Mouse (Mus musculus): Measurements from ENCODE around the gene Flt3.

Gene Flt3

GRCm38 (mm10) chr5:147410585-147410984, 10.3 kb upstream of the Flt3 start:
- no peak for DNase-seq (ENCODE audit: low spot score)

- no peak for DNase-seq (ENCODE audit: low spot score)
Measured at GRCm38 (mm10) chr5:147408731-147409130, 8.4 kb upstream of the Flt3 start.

DNA sequence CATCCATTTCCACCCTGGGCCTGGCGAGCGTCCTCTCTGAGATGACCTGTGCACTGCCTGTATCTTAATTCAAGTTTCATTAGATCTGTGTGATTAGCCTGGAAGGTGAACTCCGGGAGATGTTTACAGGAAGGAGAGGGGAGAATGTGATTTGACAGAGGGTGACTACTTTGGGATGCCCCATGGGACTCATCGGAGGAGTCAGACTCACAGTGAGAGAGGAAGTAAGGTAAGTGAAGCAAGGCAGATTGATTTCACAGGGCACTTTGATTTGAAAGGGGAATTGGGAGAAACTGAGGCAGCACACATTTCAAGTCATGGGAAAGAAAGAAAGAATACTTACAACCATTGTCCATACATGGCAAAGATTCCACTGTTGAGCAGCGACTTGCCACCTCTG, 5.8 kb upstream of the Flt3 start:
- no peak for DNase-seq (ENCODE audit: low spot score)

DNA sequence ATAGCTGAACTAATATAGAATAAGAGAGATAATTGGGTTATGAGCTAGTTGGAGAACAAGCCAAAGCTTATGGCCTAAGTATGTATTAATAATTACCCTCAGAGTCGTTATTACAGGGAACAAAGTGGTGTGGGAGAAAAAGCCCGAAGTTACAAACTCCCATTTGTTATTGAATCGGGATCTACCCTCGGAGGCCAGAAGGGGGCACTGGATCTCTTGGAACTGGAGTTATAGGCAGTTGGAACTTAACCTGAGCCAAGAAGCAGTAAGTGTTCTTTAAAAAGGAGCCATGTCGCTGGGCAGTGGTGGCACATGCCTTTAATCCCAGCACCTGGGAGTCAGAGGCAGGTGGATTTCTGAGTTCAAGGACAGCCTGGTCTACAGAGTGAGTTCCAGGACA, 2.2 kb upstream of the Flt3 start:
- no peak for DNase-seq (ENCODE audit: low spot score)

GRCm38 (mm10) chr5:147401024-147401423, 735 bp upstream of the Flt3 start:
- DNase-seq (ENCODE audit: low spot score), result no peak

DNA sequence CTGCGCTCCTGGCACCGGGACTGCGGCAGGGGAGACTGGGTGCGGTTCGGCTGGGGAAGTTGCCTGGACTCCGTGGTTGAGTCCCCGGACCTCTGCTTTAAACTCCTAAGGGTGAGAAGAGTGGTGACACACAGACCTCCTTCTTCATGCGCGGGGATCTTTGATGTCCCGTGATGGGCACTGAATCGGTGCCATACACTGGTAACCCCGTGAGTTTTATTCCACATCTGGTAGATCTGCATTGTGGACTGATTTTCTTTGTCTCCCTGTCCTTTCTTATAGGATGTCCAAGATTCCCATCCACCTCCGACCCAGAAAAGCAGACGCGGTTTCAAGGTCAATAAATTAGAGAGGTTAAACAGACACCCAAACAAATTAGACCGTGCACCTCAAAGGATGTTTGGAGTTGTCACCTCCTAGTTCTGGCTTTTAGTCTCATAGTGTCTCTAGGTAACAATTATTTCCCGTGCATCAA, 253 bp upstream of the Flt3 start:
- DNase-seq (ENCODE audit: low spot score), result no peak

GRCm38 (mm10) chr5:147395050-147395449, 5.2 kb downstream of the Flt3 start:
- no peak for DNase-seq (ENCODE audit: low spot score)

- no peak for DNase-seq (ENCODE audit: low spot score)
Measured at GRCm38 (mm10) chr5:147392667-147393213, 7.5 kb downstream of the Flt3 start.

DNA sequence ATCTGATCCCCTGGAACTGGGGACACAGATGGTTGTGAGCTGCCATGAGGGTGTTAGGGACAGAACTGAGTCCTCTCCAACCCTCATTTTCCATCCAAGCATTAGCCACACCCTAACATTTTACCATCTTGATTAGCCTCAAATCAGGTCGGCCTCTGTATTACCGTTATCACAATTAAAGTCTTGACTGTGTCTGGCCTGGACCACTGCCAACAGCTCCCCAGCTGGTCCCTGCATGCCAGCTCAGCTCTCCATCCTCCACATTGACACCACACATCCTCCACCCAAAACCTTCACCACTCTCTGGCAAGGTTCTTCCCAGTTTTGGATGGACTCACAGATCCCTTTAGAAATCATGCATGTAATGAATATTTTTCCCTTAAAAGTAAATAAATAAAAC, 9.5 kb downstream of the Flt3 start:
- no peak for DNase-seq (ENCODE audit: low spot score)

DNA sequence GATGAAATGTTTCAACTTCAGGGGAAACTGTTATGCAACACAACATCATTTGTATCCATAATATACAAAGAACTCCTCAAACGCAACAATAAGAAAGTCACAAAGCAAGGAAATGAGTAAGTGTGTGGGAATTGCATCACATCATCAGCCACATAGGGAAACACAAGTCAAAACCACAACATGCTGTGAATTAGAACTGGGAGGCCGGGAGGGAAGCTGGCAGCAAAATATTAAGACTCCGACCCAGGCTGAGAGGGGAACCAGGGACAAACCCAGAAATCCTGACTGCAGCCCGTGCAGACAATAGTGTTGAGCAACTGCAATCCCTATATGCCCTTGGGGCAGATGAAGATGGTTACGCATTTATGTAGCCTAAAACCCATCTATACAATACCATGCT, 11.2 kb downstream of the Flt3 start:
- DNase-seq (ENCODE audit: low spot score), result no peak

- no peak for DNase-seq (ENCODE audit: low spot score)
Measured at GRCm38 (mm10) chr5:147388376-147389008, 11.8 kb downstream of the Flt3 start.

GRCm38 (mm10) chr5:147386865-147387264, 13.4 kb downstream of the Flt3 start:
- no peak for DNase-seq (ENCODE audit: low spot score)

GRCm38 (mm10) chr5:147381396-147381795, 18.9 kb downstream of the Flt3 start:
- DNase-seq (ENCODE audit: low spot score), result no peak

DNA sequence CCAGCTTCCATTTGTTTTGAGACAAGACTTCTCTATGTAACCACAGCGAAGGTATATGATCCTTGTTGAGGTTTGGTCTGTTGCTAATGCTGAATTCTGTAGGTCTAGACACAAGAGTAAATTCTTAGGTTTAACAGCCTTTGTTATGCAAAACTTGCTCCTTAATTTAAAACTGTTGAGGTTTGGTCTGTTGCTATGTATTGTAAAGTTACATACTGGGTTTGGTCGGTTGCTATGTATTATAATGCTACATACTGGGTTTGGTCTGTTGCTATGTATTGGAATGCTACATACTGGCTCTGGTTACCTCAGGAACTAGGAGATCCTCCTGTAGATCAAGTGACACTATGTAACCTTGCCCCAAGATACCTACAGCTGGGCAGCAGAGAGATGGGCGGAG, 20.8 kb downstream of the Flt3 start:
- no peak for DNase-seq (ENCODE audit: low spot score)

DNA sequence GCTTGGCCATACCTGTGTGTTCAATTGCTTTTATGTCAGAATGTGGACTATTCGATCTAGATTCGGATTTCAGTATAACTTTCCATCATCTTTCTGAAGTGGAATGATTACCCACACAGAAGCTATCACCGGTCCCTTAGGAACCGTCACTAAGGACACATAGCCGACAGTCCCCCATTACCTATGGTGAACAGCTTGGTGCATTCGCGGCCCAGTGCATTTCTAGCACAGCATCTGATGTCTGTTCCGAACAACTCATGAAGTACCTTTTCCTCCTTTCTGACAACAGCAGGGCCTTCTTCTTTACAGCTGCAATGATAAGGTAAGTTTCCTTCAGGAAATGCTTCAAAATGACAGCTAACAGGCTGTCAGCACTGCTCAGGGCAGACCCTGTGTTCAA, 30.0 kb downstream of the Flt3 start:
- DNase-seq (ENCODE audit: low spot score), result no peak

DNA sequence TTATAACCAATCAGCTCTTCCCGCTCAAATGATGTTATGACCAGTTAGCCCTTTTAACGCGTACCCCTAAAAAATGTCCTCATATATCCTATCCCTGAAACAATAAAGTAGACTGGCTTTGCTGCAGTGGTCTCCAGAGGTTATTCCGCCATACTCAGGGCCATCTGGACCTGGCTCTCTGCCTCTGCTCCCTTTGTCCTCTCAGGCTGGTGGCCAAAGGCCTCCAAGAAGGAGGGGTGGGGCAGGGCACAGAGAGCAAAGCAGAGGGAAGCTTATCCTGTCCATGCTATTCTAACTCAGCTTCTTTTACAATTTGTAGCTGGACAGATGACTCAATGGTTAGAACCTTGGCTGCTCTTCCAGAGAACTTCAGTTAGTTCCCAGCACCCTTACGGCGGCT, 32.1 kb downstream of the Flt3 start:
- no peak for DNase-seq (ENCODE audit: low spot score)

DNA sequence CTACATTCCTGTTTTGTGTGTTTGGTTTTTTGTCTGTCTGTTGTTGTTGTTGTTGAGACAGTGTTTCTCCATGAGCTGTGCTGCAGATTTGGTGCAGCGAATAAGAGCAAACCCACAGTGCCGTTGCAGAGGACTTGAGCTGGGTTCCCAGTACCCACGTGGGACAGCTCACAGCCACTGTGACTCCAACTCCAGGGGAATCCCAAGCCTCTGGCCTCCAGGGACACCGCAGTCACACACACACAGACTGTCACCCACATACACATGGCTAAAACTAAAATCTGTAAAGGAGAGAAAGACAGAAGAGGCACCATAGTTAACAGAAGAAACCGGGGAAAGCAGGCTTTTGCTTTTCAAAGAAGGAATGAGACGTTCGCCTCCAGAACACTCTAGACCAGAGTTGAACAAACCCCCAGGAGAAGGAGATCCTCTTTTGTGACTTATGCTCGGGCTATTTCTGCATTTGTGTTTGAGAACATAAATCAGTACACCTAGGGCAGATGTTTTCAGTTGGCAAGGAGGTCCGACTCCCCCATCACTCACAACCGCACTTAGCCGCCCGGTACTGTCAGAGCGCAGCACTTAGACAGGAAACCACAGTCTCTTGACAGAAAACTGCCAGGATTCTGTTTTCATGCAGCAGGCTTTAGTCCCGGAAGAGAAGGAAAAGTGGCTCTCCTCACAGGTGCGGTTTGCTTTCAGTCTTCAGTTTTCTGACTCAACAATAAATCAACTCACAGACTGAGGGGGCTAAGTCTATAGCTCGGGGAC, 34.1 kb downstream of the Flt3 start:
- DNase-seq (ENCODE audit: low spot score), result peak; percentile 63

DNA sequence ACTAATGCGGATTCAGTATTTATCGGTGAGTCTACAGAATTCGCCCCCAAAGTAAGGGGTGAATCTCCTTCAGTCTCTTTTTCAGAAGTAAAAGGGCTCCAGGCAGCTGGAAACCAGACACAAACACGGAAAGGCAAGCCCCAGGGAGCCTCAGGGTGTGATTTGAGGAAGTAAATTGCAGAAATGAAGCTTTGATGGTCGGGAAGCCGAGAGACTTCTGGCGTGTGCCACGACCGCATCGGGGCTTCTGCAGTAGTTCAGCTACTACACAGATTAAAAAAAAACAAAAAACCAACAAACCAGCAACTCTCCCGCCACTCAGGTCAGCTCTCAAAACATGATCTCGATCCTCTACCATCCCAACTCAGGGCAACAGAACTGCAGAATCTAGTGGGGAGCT, 37.2 kb downstream of the Flt3 start:
- peak; percentile 53 for DNase-seq (ENCODE audit: low spot score)

- DNase-seq (ENCODE audit: low spot score), result no peak
Measured at GRCm38 (mm10) chr5:147358481-147358880, 41.8 kb downstream of the Flt3 start.

DNA sequence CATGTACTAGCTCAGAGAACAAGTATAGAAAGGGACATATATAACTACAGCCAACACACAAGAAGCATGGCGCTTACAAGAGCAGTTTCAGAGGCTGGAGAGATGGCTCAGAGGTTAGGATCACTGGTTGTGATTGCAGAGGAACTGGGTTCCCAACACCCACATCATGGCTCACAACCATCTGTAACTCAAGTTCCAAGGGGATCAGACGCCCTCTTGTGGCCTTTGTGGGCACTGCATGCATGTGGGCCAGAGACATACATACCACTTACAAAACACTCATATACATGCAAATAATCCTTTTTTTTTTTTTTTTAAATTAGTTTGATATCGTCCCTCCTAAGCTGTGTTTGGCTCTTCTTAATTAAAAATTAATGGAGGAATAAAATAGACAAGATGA, 42.8 kb downstream of the Flt3 start:
- DNase-seq (ENCODE audit: low spot score), result peak; percentile 44

DNA sequence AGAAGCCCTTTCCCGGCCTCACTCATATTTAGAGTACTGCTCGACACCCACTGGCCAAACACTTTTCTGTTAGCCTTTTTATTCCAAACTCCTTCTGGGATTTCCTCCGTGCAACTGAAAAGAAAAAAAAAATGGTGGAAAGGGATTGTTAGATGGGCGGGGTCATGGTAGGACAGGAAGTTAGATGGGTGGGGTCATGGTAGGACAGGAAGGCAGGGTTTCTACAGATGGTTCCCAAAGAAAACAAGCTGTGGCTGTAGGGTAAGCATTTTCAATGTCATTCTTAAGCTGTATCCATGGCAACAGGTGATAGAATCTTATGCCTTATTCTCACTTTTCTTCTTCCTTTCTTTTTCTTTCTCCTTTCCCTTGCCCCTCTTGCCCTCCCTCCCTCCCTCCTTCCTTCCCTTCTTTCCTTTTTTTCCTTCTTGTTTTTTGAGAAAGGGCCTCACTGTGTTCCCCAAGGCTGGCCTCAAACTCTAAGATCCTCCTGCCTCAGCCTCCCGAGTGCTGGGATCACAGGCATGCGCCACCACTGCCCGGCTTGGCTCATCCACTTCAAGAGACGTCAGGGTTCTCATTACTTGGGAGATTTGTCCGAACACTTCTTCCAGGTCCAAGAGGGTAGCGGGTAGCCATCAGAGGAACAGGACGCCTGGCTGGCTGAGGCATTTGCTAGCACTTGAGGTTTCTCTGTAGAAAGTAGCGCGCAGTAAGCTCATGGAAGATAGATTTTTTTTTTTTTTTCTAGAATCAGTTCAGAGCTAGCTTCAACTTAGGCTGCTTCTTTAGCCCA, 43.8 kb downstream of the Flt3 start:
- DNase-seq (ENCODE audit: low spot score), result no peak

- no peak for DNase-seq (ENCODE audit: low spot score)
Measured at GRCm38 (mm10) chr5:147355788-147356187, 44.5 kb downstream of the Flt3 start.

- DNase-seq (ENCODE audit: low spot score), result no peak
Measured at GRCm38 (mm10) chr5:147354985-147355384, 45.3 kb downstream of the Flt3 start.

All from T-cell, adult 2 months (primary cell).